Mouse (Mus musculus): ENCODE measurements around the gene Tmem126b. TPM values are rescaled to one million over a fixed set of nuclear protein-coding genes. Genes with fewer than 3 reads are reported as not detected.
A peak's percentile ranks its signal among the peaks of the same experiment; 100 is the strongest.

Gene Tmem126b
- polyA plus RNA-seq (2015; fragmentation: Nextera tagmentation; extraction: Ambion mirVana), result 47.2 and 49.0 TPM in 2 replicates

DNA sequence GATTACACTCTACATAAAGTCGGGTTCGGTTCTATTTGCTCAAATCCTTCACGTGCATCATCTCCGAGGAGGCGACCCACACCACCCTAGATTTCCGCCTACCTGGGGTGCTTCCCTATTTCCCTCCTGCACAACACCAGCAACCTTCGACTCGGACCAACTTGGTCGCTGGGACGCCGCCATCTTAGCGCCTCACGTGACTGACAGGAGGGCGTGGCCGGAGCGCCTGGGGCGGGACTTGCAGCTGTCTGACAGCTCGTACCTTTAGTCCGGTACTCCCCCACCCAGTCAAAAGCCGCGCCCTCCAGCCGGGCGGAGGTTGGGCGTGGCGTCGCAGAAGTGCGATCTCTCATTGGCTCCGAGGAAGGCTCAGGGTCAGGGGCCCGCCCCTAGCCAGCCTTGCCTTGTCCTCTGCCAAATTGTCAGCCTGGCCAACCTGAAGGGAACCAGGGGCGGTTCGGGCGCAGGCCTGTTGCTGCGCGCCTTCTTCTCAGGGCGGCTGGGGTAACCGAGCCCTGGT is at the start of gene Tmem126b:
Gene Tmem126b (minus strand): TSS at position 209 of the 520 bp plus-strand sequence.
- Histone ChIP-seq H3K36me3 (no peaks in the 10 kb centered on the region), H3K4me3 (replicated peaks) (peak within 1 kb of the TSS; percentile 76), H3K27me3 (replicated peaks) (no peaks in the 10 kb centered on the region), H3K27ac (replicated peaks) (peak within 1 kb of the TSS; percentile 95), H3K4me2 (peak within 1 kb of the TSS; percentile 83), H3K9ac (replicated peaks) (peak within 1 kb of the TSS; percentile 80), H3K4me1 (peaks cover 16% of the 10 kb centered on the region), H3K9me3 (replicated peaks) (no peaks in the 10 kb centered on the region)
- WGBS, result under 1% methylated on average over 36 of the region's 36 CpGs
- peak; percentile 100 for ATAC-seq (ENCODE audit: low FRiP score)

DNA sequence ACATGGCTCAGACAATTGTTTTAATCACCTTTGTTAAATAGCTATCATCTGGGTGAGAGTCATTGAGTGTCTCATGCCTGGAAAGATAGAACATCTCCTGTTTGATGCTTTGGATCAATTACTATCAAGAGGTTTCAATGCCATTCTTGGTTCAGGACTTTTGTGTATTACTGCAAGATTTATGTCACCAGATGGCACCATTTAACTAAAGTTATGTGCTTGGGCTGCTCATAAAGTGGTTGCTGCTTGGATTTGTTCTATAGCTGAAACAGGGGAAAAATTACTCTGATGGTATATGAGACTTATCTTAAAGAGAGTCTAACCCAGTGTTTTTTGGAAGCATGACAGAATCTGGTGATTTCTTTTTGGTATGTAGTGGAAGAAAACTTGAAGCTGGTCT is 36.5 kb upstream of the Tmem126b start:
- Histone ChIP-seq H3K9ac (replicated peaks) (no peak overlapping the region), H3K9me3 (replicated peaks) (no peaks in the 10 kb centered on the region), H3K27me3 (replicated peaks) (no peaks in the 10 kb centered on the region), H3K36me3 (no peaks in the 10 kb centered on the region), H3K4me3 (replicated peaks) (no peak overlapping the region), H3K4me2 (no peak overlapping the region), H3K4me1 (no peaks in the 10 kb centered on the region), H3K27ac (replicated peaks) (no peak overlapping the region)
- ATAC-seq (ENCODE audit: low FRiP score), result no peak

DNA sequence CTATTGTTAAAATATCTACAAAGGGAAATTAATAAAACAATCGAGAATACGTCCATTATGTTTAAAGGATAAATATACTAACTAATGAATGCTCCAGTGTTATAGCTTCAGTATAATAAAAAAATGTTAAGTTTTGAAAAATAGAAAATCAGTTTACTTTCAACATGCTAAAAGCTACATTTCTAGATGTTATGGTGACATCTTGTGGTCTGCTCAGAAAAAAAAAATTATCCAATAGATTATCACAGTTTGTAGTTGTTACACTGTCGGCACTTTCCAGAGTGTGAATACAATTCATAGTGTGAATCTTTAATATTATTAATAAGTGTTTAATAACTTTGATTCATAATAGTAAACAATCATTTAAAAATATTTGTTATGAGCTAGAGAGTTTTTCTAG is 32.3 kb upstream of the Tmem126b start:
- H3K27ac ChIP-seq (replicated peaks), result no peak overlapping the region
- no peaks in the 10 kb centered on the region for H3K9me3 ChIP-seq (replicated peaks)
- H3K4me1 ChIP-seq, result no peaks in the 10 kb centered on the region
- H3K27me3 ChIP-seq (replicated peaks), result no peaks in the 10 kb centered on the region
- no peak overlapping the region for H3K9ac ChIP-seq (replicated peaks)
- H3K4me3 ChIP-seq (replicated peaks), result no peak overlapping the region
- no peaks in the 10 kb centered on the region for H3K36me3 ChIP-seq
- WGBS, result 74% methylated on average over 3 of the region's 3 CpGs
- ATAC-seq (ENCODE audit: low FRiP score), result no peak
- H3K4me2 ChIP-seq, result no peak overlapping the region

- Histone ChIP-seq H3K9ac (replicated peaks) (no peak overlapping the region), H3K4me1 (no peaks in the 10 kb centered on the region), H3K27me3 (replicated peaks) (no peaks in the 10 kb centered on the region), H3K4me2 (no peak overlapping the region), H3K36me3 (no peaks in the 10 kb centered on the region), H3K4me3 (replicated peaks) (no peak overlapping the region), H3K9me3 (replicated peaks) (no peaks in the 10 kb centered on the region), H3K27ac (replicated peaks) (no peak overlapping the region)
- 86% methylated on average over 2 of the region's 2 CpGs for WGBS
- ATAC-seq (ENCODE audit: low FRiP score), result no peak
These were observed 6.8 kb upstream of the Tmem126b start for GRCm38 (mm10) chr7:90482607-90483006.

DNA sequence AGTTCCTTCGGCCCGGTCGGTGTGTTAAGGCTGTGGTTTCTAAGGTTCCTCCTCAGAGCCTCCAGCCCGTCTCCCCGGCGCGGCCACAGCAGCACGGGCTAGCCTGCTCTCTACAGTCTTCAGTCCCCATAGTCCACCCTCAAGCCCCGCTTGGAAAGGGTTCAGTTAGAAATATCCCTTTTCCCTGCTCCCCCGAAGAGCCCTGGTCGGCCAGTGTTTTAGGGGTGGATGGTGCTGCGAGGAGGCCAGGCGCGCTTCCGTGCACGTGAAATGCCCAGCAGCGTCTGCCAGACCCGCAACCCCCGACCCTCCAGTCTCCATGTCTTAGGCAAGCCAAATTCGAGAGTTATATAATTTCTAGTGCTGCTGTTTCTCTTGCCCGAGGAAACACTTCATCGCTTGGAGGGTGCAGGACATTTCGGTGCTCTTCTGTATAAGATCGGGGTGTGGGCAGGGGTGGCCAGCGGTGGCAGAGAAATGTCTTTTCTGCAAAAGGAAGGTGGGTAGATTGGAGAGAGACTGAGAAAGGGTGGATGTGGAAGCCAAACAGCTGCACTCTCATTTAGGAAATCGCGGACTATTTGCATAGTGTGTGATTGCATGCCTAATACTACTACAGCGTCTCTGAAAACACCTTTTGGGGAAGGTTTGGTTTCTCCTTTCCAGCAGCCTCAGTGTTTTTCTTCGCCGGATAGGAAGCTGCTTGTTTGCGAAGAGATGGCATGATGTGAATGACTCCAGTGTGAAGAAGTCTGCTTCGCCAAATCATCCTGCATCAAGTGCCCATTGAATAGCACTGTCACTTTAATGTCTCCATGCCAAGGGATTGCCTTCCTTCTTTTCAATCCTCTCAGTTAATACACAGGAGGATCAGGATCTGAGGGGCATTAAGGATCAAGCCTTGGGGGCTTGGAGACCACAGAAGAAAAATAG is 778 bp upstream of the Tmem126b start, which contains the start of gene Dlg2:
Gene Dlg2 (plus strand): TSS at position 360 of the 933 bp plus-strand sequence.
- Histone ChIP-seq H3K27ac (replicated peaks) (peak within 1 kb of the TSS; percentile 95), H3K4me2 (peak within 1 kb of the TSS; percentile 83), H3K4me1 (peaks cover 16% of the 10 kb centered on the region), H3K36me3 (no peaks in the 10 kb centered on the region), H3K9ac (replicated peaks) (peak within 1 kb of the TSS; percentile 80), H3K27me3 (replicated peaks) (no peaks in the 10 kb centered on the region), H3K4me3 (replicated peaks) (peak within 1 kb of the TSS; percentile 76), H3K9me3 (replicated peaks) (no peaks in the 10 kb centered on the region)
- under 1% methylated on average over 32 of the region's 32 CpGs for WGBS
- peak; percentile 75 for ATAC-seq (ENCODE audit: low FRiP score)

DNA sequence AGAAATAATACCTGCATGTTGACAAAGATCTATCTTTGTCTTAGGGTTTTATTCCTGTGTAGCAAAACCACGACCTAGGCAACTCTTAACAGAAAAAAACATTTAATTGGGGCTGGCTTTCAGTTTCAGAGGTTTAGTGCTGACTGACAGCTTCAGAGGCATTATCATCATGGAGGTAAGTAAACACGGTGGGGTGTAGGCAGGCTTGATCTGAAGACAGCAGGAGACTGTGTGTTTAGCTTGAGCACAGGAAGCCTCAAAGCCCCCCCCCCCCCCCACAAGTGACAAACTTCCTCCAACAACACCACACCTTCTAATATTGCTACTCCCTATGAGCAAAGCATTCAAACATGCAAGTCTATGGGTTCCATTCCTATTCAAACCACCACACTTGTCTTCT is 2.3 kb downstream of the Tmem126b start:
- Histone ChIP-seq H3K9me3 (replicated peaks) (no peaks in the 10 kb centered on the region), H3K4me3 (replicated peaks) (no peak overlapping the region), H3K9ac (replicated peaks) (no peak overlapping the region), H3K36me3 (peaks cover 3% of the 10 kb centered on the region; the same call in 1 of the 2 replicates), H3K27me3 (replicated peaks) (no peaks in the 10 kb centered on the region), H3K4me2 (no peak overlapping the region), H3K4me1 (peaks cover 16% of the 10 kb centered on the region), H3K27ac (replicated peaks) (no peak overlapping the region)
- ATAC-seq (ENCODE audit: low FRiP score), result no peak
- WGBS, result 72% methylated on average over 2 of the region's 2 CpGs

GRCm38 (mm10) chr7:90461441-90461840 is 14.4 kb downstream of the Tmem126b start:
- H3K9ac ChIP-seq (replicated peaks), result no peak overlapping the region
- no peak for ATAC-seq (ENCODE audit: low FRiP score)
- peaks cover 9% of the 10 kb centered on the region; the same call in 1 of the 2 replicates for H3K4me1 ChIP-seq
- no peaks in the 10 kb centered on the region for H3K27me3 ChIP-seq (replicated peaks)
- H3K36me3 ChIP-seq, result no peaks in the 10 kb centered on the region
- WGBS, result 95% methylated on average over 5 of the region's 5 CpGs
- no peak overlapping the region for H3K4me3 ChIP-seq (replicated peaks)
- H3K27ac ChIP-seq (replicated peaks), result no peak overlapping the region
- no peak overlapping the region for H3K4me2 ChIP-seq
- no peaks in the 10 kb centered on the region for H3K9me3 ChIP-seq (replicated peaks)

DNA sequence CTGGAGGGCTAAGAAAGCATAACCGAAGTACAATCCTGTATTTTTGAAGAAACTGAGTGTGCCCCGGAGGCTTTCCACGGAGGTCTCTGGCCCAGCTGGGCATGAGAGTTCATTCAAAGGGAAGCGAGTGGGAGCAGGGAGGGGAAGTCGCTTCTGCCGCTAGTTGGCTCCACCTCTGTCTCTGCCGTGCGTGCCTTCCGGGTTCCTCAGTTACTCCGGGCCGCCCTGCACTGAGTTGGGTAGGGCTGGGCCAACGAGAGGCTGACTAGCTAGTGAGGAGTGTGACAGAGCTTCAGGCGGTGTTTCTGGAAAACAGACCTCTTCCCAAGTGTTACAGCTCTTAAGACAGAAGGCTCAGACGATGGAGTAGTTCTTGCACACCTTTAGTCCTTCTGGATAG is 14.9 kb downstream of the Tmem126b start:
- WGBS, result 24% methylated on average over 14 of the region's 14 CpGs
- H3K27ac ChIP-seq (replicated peaks), result no peak overlapping the region
- no peak overlapping the region for H3K4me3 ChIP-seq (replicated peaks)
- H3K36me3 ChIP-seq, result no peaks in the 10 kb centered on the region
- ATAC-seq (ENCODE audit: low FRiP score), result no peak
- H3K9me3 ChIP-seq (replicated peaks), result no peaks in the 10 kb centered on the region
- H3K4me1 ChIP-seq, result peaks cover 13% of the 10 kb centered on the region
- peak overlapping the region; percentile 15; the same call in 1 of the 2 replicates for H3K4me2 ChIP-seq
- H3K27me3 ChIP-seq (replicated peaks), result no peaks in the 10 kb centered on the region
- H3K9ac ChIP-seq (replicated peaks), result no peak overlapping the region

GRCm38 (mm10) chr7:90460330-90460729 is 15.5 kb downstream of the Tmem126b start:
- Histone ChIP-seq H3K36me3 (no peaks in the 10 kb centered on the region), H3K4me3 (replicated peaks) (no peak overlapping the region)
- 50% methylated on average over 10 of the region's 10 CpGs for WGBS

GRCm38 (mm10) chr7:90457517-90457916 is 18.3 kb downstream of the Tmem126b start:
- Histone ChIP-seq H3K4me3 (replicated peaks) (peak overlapping the region; percentile 73), H3K27ac (replicated peaks) (peak overlapping the region; percentile 94), H3K9me3 (replicated peaks) (no peaks in the 10 kb centered on the region), H3K9ac (replicated peaks) (peak overlapping the region; percentile 75), H3K4me2 (peak overlapping the region; percentile 65), H3K27me3 (replicated peaks) (no peaks in the 10 kb centered on the region), H3K36me3 (peaks cover 12% of the 10 kb centered on the region), H3K4me1 (peaks cover 18% of the 10 kb centered on the region)
- WGBS, result 8% methylated on average over 10 of the region's 10 CpGs
- ATAC-seq (ENCODE audit: low FRiP score), result peak; percentile 74

More at GRCm38 (mm10) chr7:90460330-90460729, 15.5 kb downstream of the Tmem126b start:
- Histone ChIP-seq H3K9me3 (replicated peaks) (no peaks in the 10 kb centered on the region), H3K27ac (replicated peaks) (no peak overlapping the region), H3K9ac (replicated peaks) (no peak overlapping the region), H3K27me3 (replicated peaks) (no peaks in the 10 kb centered on the region), H3K4me1 (peaks cover 18% of the 10 kb centered on the region), H3K4me2 (peak overlapping the region; percentile 15; the same call in 1 of the 2 replicates)
- ATAC-seq (ENCODE audit: low FRiP score), result no peak

GRCm38 (mm10) chr7:90456845-90457468 is 18.8 kb downstream of the Tmem126b start, which contains the start of gene Tmem126a:
Gene Tmem126a, minus strand, starts transcription at chr7:90457229.
- WGBS, result under 1% methylated on average over 41 of the region's 41 CpGs
- peak; percentile 98 for ATAC-seq (ENCODE audit: low FRiP score)

More at GRCm38 (mm10) chr7:90456845-90457468, 18.8 kb downstream of the Tmem126b start, which contains the start of gene Tmem126a:
- no peaks in the 10 kb centered on the region for H3K9me3 ChIP-seq (replicated peaks)
- H3K4me2 ChIP-seq, result peak within 1 kb of the TSS; percentile 65
- peak within 1 kb of the TSS; percentile 94 for H3K27ac ChIP-seq (replicated peaks)
- peak within 1 kb of the TSS; percentile 75 for H3K9ac ChIP-seq (replicated peaks)
- no peaks in the 10 kb centered on the region for H3K27me3 ChIP-seq (replicated peaks)
- peaks cover 12% of the 10 kb centered on the region for H3K36me3 ChIP-seq
- peaks cover 18% of the 10 kb centered on the region for H3K4me1 ChIP-seq
- peak within 1 kb of the TSS; percentile 73 for H3K4me3 ChIP-seq (replicated peaks)

All from neural tube, embryonic 15.5 days (tissue).